Mouse (Mus musculus): ENCODE measurements around the gene Usp17le. TPM values are rescaled to one million over a fixed set of nuclear protein-coding genes. Genes with fewer than 3 reads are reported as not detected.

Gene Usp17le
- polyA plus RNA-seq (2021; fragmentation: Nextera tagmentation): not detected in 2 replicates
- long read RNA-seq, experiment 1: 0 reads
- long read RNA-seq, experiment 2: 0 reads

DNA sequence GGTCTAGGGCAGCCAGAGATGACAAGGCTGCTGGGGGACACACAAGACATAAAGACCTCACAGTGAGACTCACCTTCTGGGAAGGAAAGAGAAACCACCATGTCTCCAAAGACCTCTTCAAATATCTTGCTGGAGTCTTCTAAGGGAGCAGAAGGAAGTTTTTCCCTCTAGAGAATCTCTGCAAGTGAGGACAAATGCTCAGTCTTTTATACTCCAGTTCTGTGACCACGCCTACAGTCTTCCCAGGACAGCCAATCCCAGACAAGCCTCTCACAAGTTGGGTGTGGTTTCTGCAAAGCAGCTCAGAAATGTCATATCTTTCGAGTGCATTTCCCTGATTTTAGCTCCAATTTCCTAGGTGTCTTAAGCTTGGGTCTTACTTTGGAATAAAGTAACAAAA is at the start of gene Usp17le:
Gene Usp17le (minus strand): TSS at position 101 of the 400 bp plus-strand sequence.

Other genes starting within 250 kb of the Usp17le start
- gene Olfr651, start 227.3 kb downstream of the Usp17le start, polyA plus RNA-seq (2021; fragmentation: Nextera tagmentation): not detected in 2 replicates
- 0.04 TPM in 1 of 2 replicates, not detected in the other for gene Olfr652, start 216.6 kb downstream of the Usp17le start, polyA plus RNA-seq (2021; fragmentation: Nextera tagmentation)
- not detected in 2 replicates for gene Olfr653, start 200.2 kb downstream of the Usp17le start, polyA plus RNA-seq (2021; fragmentation: Nextera tagmentation)
- not detected in 2 replicates for gene Olfr654, start 190.4 kb downstream of the Usp17le start, polyA plus RNA-seq (2021; fragmentation: Nextera tagmentation)
- not detected in 2 replicates for gene Olfr655, start 175.7 kb downstream of the Usp17le start, polyA plus RNA-seq (2021; fragmentation: Nextera tagmentation)
- not detected in 2 replicates for gene Olfr656, start 163.5 kb downstream of the Usp17le start, polyA plus RNA-seq (2021; fragmentation: Nextera tagmentation)
- gene Olfr657, start 152.7 kb downstream of the Usp17le start, polyA plus RNA-seq (2021; fragmentation: Nextera tagmentation): not detected in 2 replicates
- gene Olfr658, start 130.2 kb downstream of the Usp17le start, polyA plus RNA-seq (2021; fragmentation: Nextera tagmentation): 0.09 and 0.13 TPM in 2 replicates
- not detected in 2 replicates for gene Olfr659, start 110.7 kb downstream of the Usp17le start, polyA plus RNA-seq (2021; fragmentation: Nextera tagmentation)
- not detected in 2 replicates for gene Olfr661, start 91.0 kb downstream of the Usp17le start, polyA plus RNA-seq (2021; fragmentation: Nextera tagmentation)
- not detected in 2 replicates for gene Usp17lb, start 65.1 kb upstream of the Usp17le start, polyA plus RNA-seq (2021; fragmentation: Nextera tagmentation)
- not detected in 2 replicates for gene Usp17la, start 79.5 kb upstream of the Usp17le start, polyA plus RNA-seq (2021; fragmentation: Nextera tagmentation)
- gene Olfr665, start 100.6 kb upstream of the Usp17le start, polyA plus RNA-seq (2021; fragmentation: Nextera tagmentation): not detected in 2 replicates
- not detected in 2 replicates for gene Olfr666, start 118.5 kb upstream of the Usp17le start, polyA plus RNA-seq (2021; fragmentation: Nextera tagmentation)
- not detected in 2 replicates for gene Olfr667, start 144.0 kb upstream of the Usp17le start, polyA plus RNA-seq (2021; fragmentation: Nextera tagmentation)
- gene Olfr668, start 150.6 kb upstream of the Usp17le start, polyA plus RNA-seq (2021; fragmentation: Nextera tagmentation): not detected in 2 replicates
- gene Olfr669, start 156.8 kb upstream of the Usp17le start, polyA plus RNA-seq (2021; fragmentation: Nextera tagmentation): not detected in 2 replicates
- not detected in 2 replicates for gene Olfr670, start 185.2 kb upstream of the Usp17le start, polyA plus RNA-seq (2021; fragmentation: Nextera tagmentation)
- gene Olfr671, start 201.7 kb upstream of the Usp17le start, polyA plus RNA-seq (2021; fragmentation: Nextera tagmentation): not detected in 2 replicates
- not detected in 2 replicates for gene Olfr672, start 224.6 kb upstream of the Usp17le start, polyA plus RNA-seq (2021; fragmentation: Nextera tagmentation)

Data from left cerebral cortex, adult 6 months (tissue).